Mouse (Mus musculus) kidney, adult 2 months (tissue): ENCODE data around the gene Rasa2.

Experiments used
- CTCF ChIP-seq: fragments of 200-500 bp; conservative IDR thresholded peaks from 2 replicates; pipeline ENCODE4 v1.5.1; 2011; ENCODE audit warnings: low read depth, mild to moderate bottlenecking, control low read depth, low read length, moderate library complexity, mixed read lengths; ENCODE audit not compliant: insufficient read depth, insufficient read length
- POLR2A ChIP-seq: fragments of 200-500 bp; IDR thresholded peaks from one replicate; pipeline ENCODE4 v1.6.1; 2011; ENCODE audit warnings: low read depth, low read length, control low read depth

DNA sequence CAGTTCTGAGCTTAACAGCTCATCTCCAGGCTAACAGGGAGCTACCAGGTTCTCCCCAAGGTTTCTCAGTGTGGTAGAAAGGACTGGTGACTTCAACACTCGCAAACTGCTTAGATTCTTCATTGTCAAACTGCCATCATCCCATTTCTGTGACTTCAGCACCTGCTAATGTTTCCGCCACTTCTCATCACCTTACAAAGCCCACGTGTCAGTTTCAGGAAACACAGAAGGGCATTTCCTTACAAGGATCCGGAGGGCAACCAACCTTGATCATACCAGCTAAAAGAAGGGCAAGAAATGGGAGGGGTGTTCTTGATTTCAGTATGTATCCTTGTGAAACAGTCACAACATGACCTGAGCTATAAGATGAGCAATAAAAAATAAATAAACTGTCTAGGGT, 2.3 kb downstream of the Rasa2 start:
- TF ChIP-seq CTCF (no peak), POLR2A (no peak)
